Mouse (Mus musculus): ENCODE measurements around the gene Tm4sf5.
A peak's percentile ranks its signal among the peaks of the same experiment; 100 is the strongest.
"Not testable (repeated sequence)": the region's sequence is repeated elsewhere in the genome, so short reads cannot be mapped to it uniquely, and the experiment has no call there.

Gene Tm4sf5

GRCm38 (mm10) chr11:70509753-70510564 is 4.9 kb downstream of the Tm4sf5 start:
- no peak for DNase-seq (ENCODE audit: low spot score)

DNA sequence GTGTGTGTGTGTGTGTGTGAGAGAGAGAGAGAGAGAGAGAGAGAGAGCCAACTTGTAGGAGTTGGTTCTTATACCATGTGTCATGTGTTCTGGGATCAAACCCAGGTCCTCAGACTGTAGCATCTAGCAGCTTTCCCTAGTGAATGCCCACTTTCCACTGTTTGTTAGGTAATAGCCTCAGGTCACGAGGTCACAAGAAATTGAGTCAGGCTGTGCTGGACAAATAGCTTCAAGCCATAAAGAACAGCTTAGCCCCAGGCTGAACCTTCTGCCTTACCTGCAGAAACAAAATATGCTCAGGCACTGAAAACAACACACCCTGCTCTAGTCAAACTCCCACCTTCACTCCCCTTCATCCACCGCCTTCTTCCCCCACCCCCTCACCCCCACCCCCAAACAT is 6.2 kb downstream of the Tm4sf5 start:
- no peak for DNase-seq (ENCODE audit: low spot score)

- no peak for DNase-seq (ENCODE audit: low spot score)
Measured at GRCm38 (mm10) chr11:70511825-70512224, 6.8 kb downstream of the Tm4sf5 start.

- DNase-seq (ENCODE audit: low spot score) = no peak
Measured at GRCm38 (mm10) chr11:70512709-70513342, 7.8 kb downstream of the Tm4sf5 start.

DNA sequence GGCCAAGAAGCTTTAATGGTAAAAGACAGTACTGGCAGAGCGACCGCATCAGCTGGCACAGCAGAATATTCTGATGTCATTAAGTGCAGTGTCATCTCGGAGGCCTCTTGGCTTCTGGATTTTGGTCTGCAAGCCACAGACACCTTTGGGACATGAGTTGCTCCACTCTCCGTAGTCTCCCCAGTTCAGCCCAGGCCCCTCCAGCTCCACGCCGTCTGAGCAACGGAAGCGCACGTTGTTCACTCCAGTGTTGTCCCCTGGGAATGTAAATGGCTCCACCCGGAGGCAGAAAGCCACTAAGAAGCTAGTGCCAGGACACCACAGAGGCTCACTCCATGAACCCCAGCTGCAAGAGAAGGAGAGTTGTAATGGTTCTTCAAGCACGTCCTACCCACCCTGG is 8.5 kb downstream of the Tm4sf5 start:
- DNase-seq (ENCODE audit: low spot score) = no peak

GRCm38 (mm10) chr11:70514288-70514687 is 9.2 kb downstream of the Tm4sf5 start, which contains the start of gene Vmo1:
TSS of gene Vmo1 (minus strand) at chr11:70514616.
- no peak for DNase-seq (ENCODE audit: low spot score)

- no peak for DNase-seq (ENCODE audit: low spot score)
Measured at GRCm38 (mm10) chr11:70516352-70516751, 11.3 kb downstream of the Tm4sf5 start.

DNA sequence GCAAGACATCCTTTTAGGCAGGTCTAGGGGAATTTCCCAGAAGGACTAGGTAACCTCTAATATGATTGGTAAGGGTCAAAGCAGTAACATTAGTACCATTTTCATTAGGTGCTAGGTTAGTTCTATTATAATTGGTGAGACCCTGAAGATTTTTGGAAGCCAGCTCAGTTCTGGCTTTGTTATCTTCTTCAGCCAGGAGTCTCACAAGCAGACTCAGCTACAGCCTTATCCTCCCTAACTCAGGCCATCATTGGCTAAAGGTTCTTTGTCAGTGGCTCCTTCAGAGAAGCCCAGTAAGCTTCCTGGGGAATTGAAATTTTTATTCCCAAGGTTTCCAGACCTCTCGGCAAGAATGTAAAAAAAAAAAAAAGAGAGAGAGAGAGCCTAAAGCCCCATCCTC is 13.4 kb downstream of the Tm4sf5 start:
- no peak for DNase-seq (ENCODE audit: low spot score)

- DNase-seq (ENCODE audit: low spot score) = no peak
Measured at GRCm38 (mm10) chr11:70518923-70519322, 13.9 kb downstream of the Tm4sf5 start, which contains the start of gene Gltpd2. TSS of gene Gltpd2 (plus strand) at chr11:70519196.

GRCm38 (mm10) chr11:70520178-70520769 is 15.2 kb downstream of the Tm4sf5 start:
- DNase-seq (ENCODE audit: low spot score) = peak; percentile 32

DNA sequence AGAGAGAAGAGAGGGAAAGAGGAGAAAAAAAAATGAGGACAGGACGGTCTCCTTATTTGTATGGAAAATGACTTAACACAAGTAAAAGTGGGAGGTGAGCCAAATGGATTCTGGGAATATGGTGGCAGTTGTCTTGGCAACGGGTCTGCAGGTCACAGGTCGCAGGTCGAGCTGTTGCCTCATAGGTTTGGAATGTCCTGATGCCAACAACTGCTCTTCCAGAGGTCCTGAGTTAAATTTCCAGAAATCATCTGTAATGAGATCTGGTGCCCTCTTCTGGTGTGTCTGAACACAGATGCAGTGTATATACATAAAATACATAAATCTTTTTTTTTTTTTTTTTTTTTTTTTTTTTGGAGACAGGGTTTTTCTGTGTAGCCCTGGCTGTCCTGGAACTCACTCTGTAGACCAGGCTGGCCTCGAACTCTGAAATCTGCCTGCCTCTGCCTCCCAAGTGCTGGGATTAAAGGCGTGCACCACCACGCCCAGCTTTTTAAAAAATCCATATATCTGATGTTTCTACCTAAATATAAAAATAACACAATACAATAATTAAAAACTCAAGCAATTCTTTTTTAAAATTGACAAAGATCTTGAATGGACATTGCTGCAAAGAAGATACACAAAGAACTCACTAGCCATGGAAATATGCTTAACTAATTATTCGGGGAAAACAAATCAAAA is 18.4 kb downstream of the Tm4sf5 start:
- not testable (repeated sequence) for DNase-seq (ENCODE audit: low spot score)

GRCm38 (mm10) chr11:70524782-70525181 is 19.7 kb downstream of the Tm4sf5 start:
- DNase-seq (ENCODE audit: low spot score) = no peak

DNA sequence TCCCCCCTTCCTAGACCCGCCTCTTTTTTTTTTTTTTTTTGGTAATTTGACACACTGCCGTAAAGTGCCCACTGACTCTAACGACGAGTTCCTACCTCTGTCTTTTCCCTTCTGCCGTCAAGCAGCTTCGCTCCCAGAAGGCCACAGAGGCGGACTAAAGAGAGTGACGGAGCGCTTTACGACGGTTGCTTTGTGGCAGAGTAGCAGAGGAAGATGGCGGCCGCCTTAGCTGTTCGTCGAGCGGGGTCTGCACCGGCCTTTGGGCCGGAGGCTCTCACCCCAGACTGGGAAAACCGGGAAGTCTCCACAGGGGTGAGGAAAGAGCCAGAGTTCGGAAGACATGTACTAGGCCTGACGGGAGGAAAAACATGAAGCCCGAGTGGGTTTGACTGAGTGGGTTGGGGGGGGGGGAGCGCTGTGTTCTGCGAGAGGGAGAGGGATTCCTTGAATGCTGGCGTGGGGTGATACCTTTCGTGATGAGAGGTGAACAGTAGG is 20.2 kb downstream of the Tm4sf5 start, which contains the start of gene Psmb6:
Gene Psmb6 (plus strand): TSS at position 184 of the 495 bp plus-strand sequence.
- DNase-seq (ENCODE audit: low spot score) = peak; percentile 74

DNA sequence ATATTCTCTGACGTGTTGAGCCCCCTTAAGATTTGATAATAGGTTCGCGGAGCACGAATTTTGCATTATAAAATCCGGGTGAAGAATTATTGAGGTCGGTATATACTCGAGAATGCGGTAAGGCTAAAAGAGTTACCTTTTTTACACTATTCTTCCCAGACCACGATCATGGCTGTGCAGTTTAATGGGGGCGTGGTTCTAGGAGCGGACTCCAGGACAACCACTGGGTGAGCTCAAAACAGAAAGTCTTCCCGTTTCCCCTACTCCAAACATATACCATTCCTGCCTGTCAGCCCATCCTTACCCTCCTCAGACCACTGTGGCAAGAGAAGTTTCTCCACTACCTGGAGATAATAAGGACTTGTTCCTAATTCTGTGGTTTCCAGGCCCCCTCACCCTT is 20.7 kb downstream of the Tm4sf5 start:
- DNase-seq (ENCODE audit: low spot score) = no peak

DNA sequence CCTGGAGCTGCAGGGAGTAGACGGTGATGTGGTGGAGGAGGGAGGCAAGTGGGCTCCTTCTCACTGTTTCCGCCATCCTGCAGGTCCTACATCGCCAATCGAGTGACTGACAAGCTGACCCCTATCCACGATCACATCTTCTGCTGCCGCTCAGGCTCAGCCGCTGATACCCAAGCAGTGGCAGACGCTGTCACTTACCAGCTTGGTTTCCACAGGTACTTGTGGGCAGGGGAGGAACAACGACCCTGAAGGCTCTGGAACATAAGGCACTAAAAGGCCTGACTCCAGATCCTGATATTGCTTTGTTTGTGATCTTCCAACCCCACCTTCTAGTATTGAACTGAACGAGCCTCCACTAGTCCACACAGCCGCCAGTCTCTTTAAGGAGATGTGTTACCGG is 21.2 kb downstream of the Tm4sf5 start:
- DNase-seq (ENCODE audit: low spot score) = no peak

- DNase-seq (ENCODE audit: low spot score) = no peak
Measured at GRCm38 (mm10) chr11:70528610-70529009, 23.6 kb downstream of the Tm4sf5 start.

- not testable (repeated sequence) for DNase-seq (ENCODE audit: low spot score)
Measured at GRCm38 (mm10) chr11:70531065-70531464, 26.0 kb downstream of the Tm4sf5 start.

DNA sequence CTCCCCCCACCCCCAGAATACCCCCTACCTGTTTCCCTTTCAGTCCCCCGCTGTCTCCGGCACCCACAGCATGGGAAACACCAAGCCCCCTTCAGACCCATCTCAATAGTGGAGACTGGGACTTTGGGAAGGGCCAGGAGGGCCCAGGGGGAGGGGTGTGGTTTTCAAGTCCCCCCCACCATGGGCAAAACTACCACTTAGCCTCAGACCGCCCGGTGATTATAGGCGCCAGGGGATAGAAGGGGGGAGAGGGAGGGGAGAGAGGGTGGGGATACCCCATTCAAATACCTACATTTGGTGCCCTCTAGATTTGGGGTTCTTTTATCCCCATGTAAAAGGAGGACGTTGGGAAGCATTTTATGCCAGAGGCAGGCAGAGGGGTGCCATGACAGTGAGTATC is 27.8 kb downstream of the Tm4sf5 start, which contains the start of gene Gm40193:
Gene Gm40193 (minus strand): TSS at position 101 of the 400 bp plus-strand sequence.
- DNase-seq (ENCODE audit: low spot score) = no peak

GRCm38 (mm10) chr11:70539423-70539822 is 34.4 kb downstream of the Tm4sf5 start:
- DNase-seq (ENCODE audit: low spot score) = no peak

- DNase-seq (ENCODE audit: low spot score) = peak; percentile 79
Measured at GRCm38 (mm10) chr11:70539877-70540587, 35.0 kb downstream of the Tm4sf5 start, which contains the start of gene Pld2. TSS of gene Pld2 (plus strand) at chr11:70540064.

DNA sequence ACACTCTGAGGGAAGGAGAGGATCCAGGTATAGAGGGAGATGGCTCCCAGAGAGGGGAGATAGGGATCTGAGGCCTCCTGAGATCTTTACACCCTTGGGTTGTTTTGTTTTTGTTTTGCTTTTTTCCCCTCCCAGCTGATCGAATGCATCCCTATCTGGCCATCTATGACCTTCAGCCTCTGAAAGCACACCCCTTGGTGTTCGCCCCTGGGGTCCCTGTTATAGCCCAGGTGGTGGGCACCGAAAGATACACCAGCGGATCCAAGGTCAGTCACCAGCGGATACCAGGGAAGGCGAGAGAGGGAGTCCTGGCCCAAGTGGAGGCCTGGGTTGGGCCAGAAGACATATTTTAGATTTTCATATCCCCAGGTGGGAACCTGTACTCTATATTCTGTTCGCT is 35.9 kb downstream of the Tm4sf5 start:
- DNase-seq (ENCODE audit: low spot score) = no peak

Measured in ovary, postnatal 14 days (tissue).